Comparison of ENCODE assay signal across 10 mouse cellular contexts in genomic region chr5:111025476-111025875, GRCm38 (mm10).
A peak's percentile ranks its signal among the peaks of the same experiment; 100 is the strongest.
DNase-seq lines count a peak whose midpoint lies in the region; ATAC-seq and TF ChIP-seq lines count a peak whose summit lies in the region.
"Had no signal": no experiment of that assay in that cellular context is flagged by ENCODE, and none has a peak within 500 bp of the region (broad histone marks: within the 10 kb centered on the region; RNA-seq: fewer than 3 reads in every experiment).

No protein-coding gene starts in this region.

- no peak for TF ChIP-seq CTCF in midbrain, postnatal 0 days (IDR thresholded peaks at IDR 0.05)

- H3K9ac ChIP-seq in embryonic facial prominence, embryonic 12.5 days: no peak overlapping the region
- 0 out of 2 replicates have a peak overlapping the region, but pooled peaks have one; percentile 12 for H3K9ac ChIP-seq in hindbrain, embryonic 15.5 days
- 0 out of 2 replicates have a peak overlapping the region, but pooled peaks have one; percentile 48 for H3K9ac ChIP-seq in midbrain, postnatal 0 days (replicated peaks; ENCODE audit: low read length, poor library complexity, severe bottlenecking)
- no peak overlapping the region for H3K9ac ChIP-seq in liver, embryonic 12.5 days
- no peak overlapping the region for H3K9ac ChIP-seq in liver, embryonic 11.5 days (ENCODE audit: low read depth, low read length)
- H3K9ac ChIP-seq: limb, embryonic 15.5 days had no signal

- H3K4me2 ChIP-seq in embryonic facial prominence, embryonic 12.5 days (replicated peaks): no peak overlapping the region
- H3K4me2 ChIP-seq in hindbrain, embryonic 15.5 days: peak overlapping the region; percentile 20; the same call in 1 of the 2 replicates
- no peak overlapping the region; the same call in 1 of the 2 replicates for H3K4me2 ChIP-seq in midbrain, postnatal 0 days (ENCODE audit: low read depth, low read length, poor library complexity, severe bottlenecking)
- H3K4me2 ChIP-seq in liver, embryonic 12.5 days: no peak overlapping the region
- no peak overlapping the region for H3K4me2 ChIP-seq in liver, embryonic 11.5 days
- H3K4me2 ChIP-seq: limb, embryonic 15.5 days had no signal

- no peaks in the 10 kb centered on the region for H3K27me3 ChIP-seq in embryonic facial prominence, embryonic 12.5 days
- no peaks in the 10 kb centered on the region for H3K27me3 ChIP-seq in hindbrain, embryonic 15.5 days
- no peaks in the 10 kb centered on the region for H3K27me3 ChIP-seq in midbrain, postnatal 0 days (ENCODE audit: insufficient read depth, low read length)
- H3K27me3 ChIP-seq in liver, embryonic 12.5 days (replicated peaks): no peaks in the 10 kb centered on the region
- H3K27me3 ChIP-seq in liver, embryonic 11.5 days (replicated peaks; ENCODE audit: control insufficient read depth, insufficient read depth, low read length): no peaks in the 10 kb centered on the region
- H3K27me3 ChIP-seq: limb, embryonic 15.5 days had no signal

- WGBS in embryonic facial prominence, embryonic 12.5 days: 50% methylated on average over 14 of the region's 14 CpGs
- 36% methylated on average over 14 of the region's 14 CpGs for WGBS in hindbrain, embryonic 15.5 days
- 42% methylated on average over 14 of the region's 14 CpGs for WGBS in midbrain, postnatal 0 days
- whole genome bisulfite sequencing in liver, embryonic 12.5 days (ENCODE audit: insufficient replicate concordance): 61% methylated on average over 14 of the region's 14 CpGs
- 53% methylated on average over 14 of the region's 14 CpGs for WGBS in liver, embryonic 11.5 days

- no peaks in the 10 kb centered on the region for H3K36me3 ChIP-seq in embryonic facial prominence, embryonic 12.5 days
- no peaks in the 10 kb centered on the region for H3K36me3 ChIP-seq in hindbrain, embryonic 15.5 days
- no peaks in the 10 kb centered on the region for H3K36me3 ChIP-seq in midbrain, postnatal 0 days (ENCODE audit: insufficient read depth, low read length)
- H3K36me3 ChIP-seq in liver, embryonic 12.5 days: no peaks in the 10 kb centered on the region
- H3K36me3 ChIP-seq in liver, embryonic 11.5 days (ENCODE audit: control insufficient read depth, insufficient read depth, low read length): no peaks in the 10 kb centered on the region
- H3K36me3 ChIP-seq: limb, embryonic 15.5 days had no signal

- ATAC-seq in embryonic facial prominence, embryonic 12.5 days (ENCODE audit: insufficient number of reproducible peaks, insufficient read depth, low FRiP score, low TSS enrichment): no peak; the same call in 1 of the 2 replicates
- ATAC-seq in hindbrain, embryonic 15.5 days (ENCODE audit: low FRiP score, low read depth): no peak
- ATAC-seq in midbrain, postnatal 0 days (ENCODE audit: low FRiP score): no peak
- ATAC-seq in megakaryocyte-erythroid progenitor cell, adult 5-6 weeks (replicated peaks; ENCODE audit: low FRiP score, low TSS enrichment, poor library complexity, severe bottlenecking): no peak
- ATAC-seq in liver, embryonic 12.5 days: no peak
- no peak for ATAC-seq in liver, embryonic 11.5 days (replicated peaks; ENCODE audit: low FRiP score)

- 0 out of 2 replicates have a peak overlapping the region, but pooled peaks have one; percentile 36 for H3K27ac ChIP-seq in embryonic facial prominence, embryonic 12.5 days
- H3K27ac ChIP-seq in hindbrain, embryonic 15.5 days (replicated peaks): peak overlapping the region; percentile 80
- peak overlapping the region; percentile 21; the same call in 1 of the 2 replicates for H3K27ac ChIP-seq in midbrain, postnatal 0 days (ENCODE audit: low read depth, low read length)
- H3K27ac ChIP-seq in liver, embryonic 12.5 days: no peak overlapping the region
- H3K27ac ChIP-seq in liver, embryonic 11.5 days (ENCODE audit: low read depth, low read length): no peak overlapping the region
- H3K27ac ChIP-seq: limb, embryonic 15.5 days had no signal

- no peak overlapping the region for H3K4me3 ChIP-seq in embryonic facial prominence, embryonic 12.5 days
- no peak overlapping the region for H3K4me3 ChIP-seq in hindbrain, embryonic 15.5 days
- no peak overlapping the region for H3K4me3 ChIP-seq in midbrain, postnatal 0 days (ENCODE audit: low read depth, low read length)
- no peak overlapping the region for H3K4me3 ChIP-seq in liver, embryonic 12.5 days
- H3K4me3 ChIP-seq in liver, embryonic 11.5 days (ENCODE audit: low read depth, low read length): no peak overlapping the region
- H3K4me3 ChIP-seq: limb, embryonic 15.5 days had no signal

- H3K4me1 ChIP-seq in embryonic facial prominence, embryonic 12.5 days: peaks cover 54% of the 10 kb centered on the region
- H3K4me1 ChIP-seq in hindbrain, embryonic 15.5 days (replicated peaks): peaks cover 80% of the 10 kb centered on the region
- H3K4me1 ChIP-seq in midbrain, postnatal 0 days (ENCODE audit: insufficient read depth, low read length): peaks cover 22% of the 10 kb centered on the region
- 0 out of 2 replicates have a peak, but pooled peaks cover 5% of the 10 kb centered on the region for H3K4me1 ChIP-seq in liver, embryonic 12.5 days
- H3K4me1 ChIP-seq in liver, embryonic 11.5 days (replicated peaks; ENCODE audit: control insufficient read depth, insufficient read depth, low read length): no peaks in the 10 kb centered on the region; the same call in 1 of the 2 replicates

- peak; percentile 24 for DNase-seq in CD4-positive helper T cell, adult 2 months (ENCODE audit: low read depth, low spot score)
- DNase-seq in midbrain, postnatal 0 days (ENCODE audit: low spot score): peak; percentile 43
- DNase-seq in liver, embryonic 11.5 days (ENCODE audit: low spot score): no peak
- DNase-seq: heart, postnatal 4 days; kidney, postnatal 36 days had no signal

- no peaks in the 10 kb centered on the region for H3K9me3 ChIP-seq in embryonic facial prominence, embryonic 12.5 days
- no peaks in the 10 kb centered on the region for H3K9me3 ChIP-seq in hindbrain, embryonic 15.5 days
- no peaks in the 10 kb centered on the region for H3K9me3 ChIP-seq in midbrain, postnatal 0 days (ENCODE audit: low read length)
- no peaks in the 10 kb centered on the region for H3K9me3 ChIP-seq in liver, embryonic 12.5 days (replicated peaks)
- H3K9me3 ChIP-seq in liver, embryonic 11.5 days (ENCODE audit: control insufficient read depth, low read length): no peaks in the 10 kb centered on the region
- H3K9me3 ChIP-seq: limb, embryonic 15.5 days had no signal

Comparison
In these comparisons a context has a peak if more than half of its experiments do, and no peak if none do; other contexts are left out.
1. H3K27ac ChIP-seq: peak in embryonic facial prominence, embryonic 12.5 days (single experiment), hindbrain, embryonic 15.5 days (single experiment) and midbrain, postnatal 0 days (single experiment); none in liver, embryonic 12.5 days (single experiment) and liver, embryonic 11.5 days (single experiment).
2. H3K9ac ChIP-seq: peak in hindbrain, embryonic 15.5 days (single experiment) and midbrain, postnatal 0 days (single experiment); none in embryonic facial prominence, embryonic 12.5 days (single experiment), liver, embryonic 12.5 days (single experiment) and liver, embryonic 11.5 days (single experiment).